Mouse (Mus musculus) T-cell, adult 2 months (primary cell): ENCODE data around the gene Hmga2.
"Not testable (repeated sequence)": the region's sequence is repeated elsewhere in the genome, so short reads cannot be mapped to it uniquely, and the experiment has no call there.

ENCODE experiments used
- DNase-seq: peaks from one replicate; pipeline ENCODE4 v3.0.0; 2022; ENCODE audit warnings: low spot score

The Hmga2 gene

DNA sequence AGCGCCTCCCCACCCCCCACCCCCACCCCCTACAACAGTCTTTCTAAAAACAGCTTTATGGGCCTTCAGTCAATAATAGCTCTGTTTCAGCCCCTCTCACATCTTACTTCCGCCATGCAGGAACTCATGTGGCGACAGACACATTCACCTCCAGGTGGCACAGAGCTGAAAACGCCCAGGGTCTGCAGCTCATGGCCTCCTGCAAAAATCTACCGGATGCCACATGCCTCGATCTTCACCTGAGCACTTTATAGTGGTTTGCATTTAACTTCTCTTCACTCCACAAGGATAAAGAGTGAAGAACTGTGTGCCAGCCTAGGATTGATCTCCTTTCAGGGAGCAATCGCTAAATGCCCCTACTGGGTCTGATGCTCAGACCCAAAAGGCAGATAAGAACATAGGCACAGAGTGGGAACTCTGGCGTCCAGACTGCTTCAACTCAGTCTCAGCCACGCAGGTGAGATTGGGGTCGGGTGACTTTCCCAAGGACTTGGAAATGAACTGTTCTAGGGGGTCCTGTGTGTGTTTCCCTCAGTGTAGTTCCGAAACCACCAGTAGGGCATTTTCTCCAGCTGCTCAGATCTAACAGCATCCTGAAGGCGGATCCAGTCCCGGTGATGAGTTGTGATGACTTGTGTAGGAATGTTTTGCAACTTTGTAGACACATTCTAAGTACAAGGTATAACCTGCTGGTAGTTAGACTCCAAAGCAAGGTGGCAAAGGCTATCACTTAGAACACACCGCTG, 84.1 kb downstream of the Hmga2 start:
- no peak for DNase-seq

DNA sequence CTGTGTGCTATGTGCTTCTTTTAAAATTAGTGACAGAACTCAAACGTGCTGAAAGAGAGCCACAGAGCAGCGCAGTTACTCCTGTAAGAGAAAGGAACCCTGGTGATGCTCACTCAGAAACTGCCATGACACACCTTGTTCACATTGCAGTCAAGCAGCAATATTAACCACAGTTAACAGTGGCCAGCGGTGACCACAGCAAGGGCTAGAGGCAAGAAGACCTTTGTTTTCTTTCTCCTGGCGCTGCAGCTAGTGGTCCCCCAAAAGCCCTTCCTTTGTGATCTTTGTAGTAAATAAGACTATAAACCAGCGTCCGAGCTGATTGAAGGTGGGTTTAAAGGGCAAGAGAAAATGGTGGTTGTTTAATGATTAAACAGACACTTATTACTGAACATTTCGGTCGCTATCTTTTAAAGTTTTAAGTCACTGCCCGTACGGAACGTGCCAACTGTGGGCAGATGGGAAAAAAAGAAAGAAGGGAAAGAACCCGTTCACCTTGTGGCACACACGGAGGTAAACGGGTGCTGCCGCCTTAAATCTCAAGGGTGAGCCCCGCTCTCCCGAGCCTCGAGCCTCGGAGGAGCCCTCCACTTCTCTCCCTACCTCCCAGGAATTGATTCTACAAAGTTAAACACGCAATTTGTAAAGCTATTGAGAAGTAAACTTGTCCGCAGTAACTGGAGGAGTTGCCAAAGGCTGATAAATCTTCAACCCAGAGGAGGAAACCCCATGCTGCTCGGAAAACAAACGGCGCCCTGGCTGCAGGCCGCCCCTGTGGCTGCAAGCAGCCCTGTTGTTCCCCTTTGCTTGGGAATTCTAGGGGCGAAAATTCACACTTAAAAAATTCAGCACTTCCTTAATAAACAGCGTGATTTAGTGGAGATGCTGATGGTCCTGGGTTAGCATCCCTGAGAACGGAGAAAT, 85.1 kb downstream of the Hmga2 start:
- no peak for DNase-seq

DNA sequence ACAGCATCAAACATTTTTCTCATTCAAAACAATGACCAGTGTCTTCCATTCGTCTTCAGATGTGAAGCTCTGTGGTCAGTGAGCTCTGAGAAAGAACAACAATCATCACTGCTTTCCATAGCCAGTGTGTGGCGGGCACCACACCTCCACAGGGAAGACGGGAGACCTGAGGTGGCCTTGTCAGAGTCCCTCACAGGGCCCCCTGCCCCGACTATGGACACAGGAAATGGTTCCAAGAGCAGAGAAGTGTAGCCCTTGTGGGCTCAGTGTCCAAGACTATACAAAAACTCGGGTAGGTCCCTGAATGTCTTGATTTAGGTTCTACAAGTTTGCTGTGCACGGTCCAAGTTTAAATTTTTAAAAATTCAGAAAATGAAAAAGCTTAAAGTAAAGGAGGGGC, 86.6 kb downstream of the Hmga2 start:
- DNase-seq = no peak

DNA sequence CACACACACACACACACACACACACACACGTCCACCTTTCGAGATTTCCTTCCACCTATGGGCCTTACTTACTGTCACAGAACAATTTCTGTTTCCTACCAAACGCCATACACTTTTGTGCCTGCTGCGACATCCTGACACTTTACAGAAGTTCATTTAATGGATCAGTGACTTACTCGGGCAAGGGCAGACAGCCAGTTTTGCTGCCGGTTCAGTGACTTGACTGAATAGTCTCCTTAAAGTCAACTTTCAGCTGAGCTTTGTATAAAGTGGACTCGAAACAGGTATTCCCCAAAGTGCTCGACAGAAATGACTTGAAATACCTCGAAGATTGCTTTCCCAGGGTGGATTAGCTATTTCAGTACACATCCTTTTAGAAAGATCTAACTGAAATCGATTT, 87.3 kb downstream of the Hmga2 start:
- DNase-seq = no peak

DNA sequence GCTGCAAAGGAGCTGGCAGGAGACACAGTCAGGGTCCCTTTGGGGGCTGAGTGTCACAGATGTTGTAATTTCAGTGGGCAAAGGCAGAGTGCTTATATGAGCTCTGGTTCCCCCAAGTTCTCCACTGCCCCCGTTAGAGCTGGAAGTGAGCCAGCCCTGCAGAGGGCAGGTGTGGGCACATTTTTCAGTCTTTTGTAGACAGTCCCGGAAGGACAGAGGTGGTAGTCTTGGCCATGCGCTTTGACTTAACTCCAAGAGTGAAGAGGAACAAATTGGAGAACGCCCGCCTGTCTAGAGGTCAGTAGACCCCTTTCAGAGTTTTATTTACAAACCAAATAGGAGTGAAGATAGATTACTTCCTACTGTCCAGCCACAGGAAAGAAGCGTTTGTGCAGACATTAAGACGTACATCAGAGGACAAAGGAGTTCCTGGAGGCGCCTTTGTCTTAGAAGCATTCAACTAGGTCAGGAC, 87.8 kb downstream of the Hmga2 start:
- DNase-seq = no peak

DNA sequence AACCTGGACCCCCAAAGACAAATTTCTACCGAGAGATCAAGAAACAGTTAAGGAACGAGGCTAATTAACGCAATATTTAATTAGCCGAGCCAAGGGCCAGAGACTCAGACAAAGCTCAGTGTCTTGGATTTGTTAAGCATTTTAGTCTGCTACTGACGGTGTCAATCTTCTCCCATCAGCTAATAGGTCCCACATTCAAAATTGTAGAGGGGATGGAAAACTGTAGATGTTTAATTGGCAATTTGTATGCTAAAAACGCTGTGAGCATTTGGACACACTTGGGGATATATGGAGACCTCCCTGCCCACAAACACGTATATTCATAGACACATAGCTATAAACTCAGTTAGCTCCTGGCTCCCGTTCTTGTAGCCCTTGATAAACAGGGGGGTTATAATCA, 89.2 kb downstream of the Hmga2 start:
- no peak for DNase-seq

DNA sequence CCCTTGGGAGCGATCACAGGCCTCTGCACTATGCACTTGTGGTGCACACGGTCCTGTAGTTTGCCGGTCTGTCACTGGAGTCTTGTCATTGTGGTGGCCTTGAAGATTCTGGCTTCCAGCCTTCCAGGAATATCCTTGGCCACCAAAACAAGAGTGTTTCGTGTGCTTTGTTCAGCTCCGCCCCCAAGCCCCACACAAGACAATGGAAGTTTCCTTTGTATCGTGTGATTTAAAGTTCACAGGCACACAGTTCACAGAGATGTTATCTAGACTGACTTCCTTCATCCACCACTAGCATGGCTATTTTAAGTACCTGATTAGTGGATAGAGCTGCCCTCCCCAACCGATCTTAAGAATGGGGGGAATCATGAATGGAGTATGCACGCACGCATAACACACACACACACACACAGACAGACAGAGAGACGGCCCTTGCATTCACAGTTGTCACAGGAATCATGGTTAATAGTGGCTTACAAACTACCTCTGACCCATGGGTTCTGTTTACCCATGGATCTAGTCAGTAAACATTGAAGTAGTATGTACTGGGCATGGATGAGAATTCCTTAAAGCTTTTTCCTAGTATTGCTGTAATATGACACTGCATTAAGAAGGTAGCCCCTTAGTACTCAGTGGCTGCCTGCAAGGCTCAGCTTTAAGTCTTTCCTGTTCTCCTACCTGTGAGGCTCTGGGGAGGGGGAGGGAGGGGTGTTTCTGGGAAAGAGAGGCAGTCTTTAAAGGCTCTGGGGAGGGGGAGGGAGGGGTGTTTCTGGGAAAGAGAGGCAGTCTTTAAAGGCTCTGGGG, 91.3 kb downstream of the Hmga2 start:
- no peak for DNase-seq

DNA sequence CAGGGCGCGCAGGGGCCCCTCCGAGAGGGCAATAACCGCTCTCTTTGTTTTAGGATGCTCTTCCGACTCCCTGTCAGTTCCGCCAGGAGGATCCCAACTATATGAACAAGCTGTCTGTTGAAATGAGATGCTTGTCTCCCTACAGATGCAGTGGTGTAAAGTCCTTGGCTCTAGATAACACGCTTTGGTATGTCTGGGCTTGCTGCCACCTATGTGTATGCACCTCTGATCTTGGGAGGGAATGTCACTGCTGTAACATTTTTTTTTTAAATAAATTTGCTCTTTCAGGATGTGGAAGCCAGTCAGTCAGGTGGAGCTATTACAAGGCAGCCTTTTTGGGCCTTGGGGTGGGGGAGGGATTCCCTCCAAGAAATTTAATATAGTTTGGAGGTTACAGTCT, 92.2 kb downstream of the Hmga2 start:
- no peak for DNase-seq

DNA sequence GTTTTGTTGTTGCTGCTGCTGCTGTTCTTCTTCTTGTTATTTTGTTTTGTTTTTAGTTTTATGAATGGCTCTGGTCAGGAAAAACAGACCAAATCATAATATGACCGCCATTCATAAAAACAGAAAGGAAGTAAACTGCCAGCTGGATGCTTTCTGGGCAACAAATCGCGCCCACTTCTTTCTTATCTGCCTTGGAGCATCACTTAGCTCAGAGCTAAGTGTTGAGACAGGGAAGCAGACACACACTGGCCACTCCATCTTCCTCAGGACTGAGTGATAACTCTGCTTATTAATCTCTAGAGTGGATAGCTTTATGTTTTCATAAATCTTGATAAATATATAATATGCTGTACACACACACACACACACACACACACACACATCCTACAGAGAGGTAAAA, 98.5 kb downstream of the Hmga2 start:
- no peak for DNase-seq

DNA sequence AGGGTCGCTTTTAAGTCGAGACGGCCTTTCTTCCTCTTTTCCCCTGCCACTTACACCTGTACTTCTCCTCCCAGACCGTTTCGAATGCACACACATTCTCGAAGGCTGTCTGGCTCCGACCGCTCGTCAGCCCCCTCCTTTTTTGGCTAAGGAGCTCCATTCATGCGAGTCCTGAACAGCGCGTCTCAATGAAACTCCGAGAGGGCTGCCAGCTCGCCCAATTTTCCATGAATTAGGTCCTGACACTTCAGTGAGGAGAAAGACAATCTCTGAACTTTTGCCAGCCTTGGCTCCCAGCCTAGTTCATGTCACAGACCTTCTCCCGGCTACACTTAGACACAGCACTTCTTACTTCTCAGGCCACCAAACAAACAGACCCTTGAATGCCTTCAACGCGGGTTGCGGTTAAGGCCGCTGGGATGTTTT, 98.9 kb downstream of the Hmga2 start:
- no peak for DNase-seq

DNA sequence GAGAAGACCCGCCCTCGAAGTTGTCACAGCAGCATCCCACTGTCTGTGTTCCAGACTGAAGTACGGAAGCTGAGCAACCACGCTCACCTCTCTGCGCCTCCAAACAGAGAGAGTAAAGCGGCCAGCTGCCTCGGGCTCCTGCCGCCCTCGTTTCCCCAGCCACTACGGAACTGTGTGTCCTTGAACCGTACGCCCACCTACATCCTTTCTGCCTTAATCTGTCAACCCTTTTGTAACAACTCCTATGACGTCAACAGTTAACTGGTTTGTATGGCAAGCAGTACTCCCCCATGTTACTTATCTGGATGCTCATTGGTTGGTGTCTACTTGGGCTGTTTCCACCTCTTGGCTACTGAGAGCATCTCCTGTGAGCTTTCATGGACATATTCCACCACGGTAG, 100.8 kb downstream of the Hmga2 start:
- DNase-seq = no peak

DNA sequence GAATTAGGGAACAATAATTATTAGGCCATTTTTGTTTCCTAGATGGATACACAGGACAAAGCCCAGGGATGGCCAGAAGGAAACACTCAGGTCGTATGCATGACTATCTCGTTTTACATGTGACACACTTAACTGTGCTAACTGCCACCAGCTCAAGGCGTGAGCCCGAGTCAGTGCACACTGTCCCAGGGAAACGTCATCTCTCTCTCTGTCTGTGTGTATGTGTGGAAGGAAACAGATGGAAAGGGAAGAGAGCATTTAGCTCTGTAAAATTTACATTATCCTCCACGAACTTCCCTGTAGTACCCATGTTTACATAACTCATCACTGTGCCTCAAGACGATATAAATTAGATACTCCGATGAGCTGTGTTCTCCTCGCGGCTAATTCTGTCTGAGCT, 105.1 kb downstream of the Hmga2 start:
- no peak for DNase-seq

DNA sequence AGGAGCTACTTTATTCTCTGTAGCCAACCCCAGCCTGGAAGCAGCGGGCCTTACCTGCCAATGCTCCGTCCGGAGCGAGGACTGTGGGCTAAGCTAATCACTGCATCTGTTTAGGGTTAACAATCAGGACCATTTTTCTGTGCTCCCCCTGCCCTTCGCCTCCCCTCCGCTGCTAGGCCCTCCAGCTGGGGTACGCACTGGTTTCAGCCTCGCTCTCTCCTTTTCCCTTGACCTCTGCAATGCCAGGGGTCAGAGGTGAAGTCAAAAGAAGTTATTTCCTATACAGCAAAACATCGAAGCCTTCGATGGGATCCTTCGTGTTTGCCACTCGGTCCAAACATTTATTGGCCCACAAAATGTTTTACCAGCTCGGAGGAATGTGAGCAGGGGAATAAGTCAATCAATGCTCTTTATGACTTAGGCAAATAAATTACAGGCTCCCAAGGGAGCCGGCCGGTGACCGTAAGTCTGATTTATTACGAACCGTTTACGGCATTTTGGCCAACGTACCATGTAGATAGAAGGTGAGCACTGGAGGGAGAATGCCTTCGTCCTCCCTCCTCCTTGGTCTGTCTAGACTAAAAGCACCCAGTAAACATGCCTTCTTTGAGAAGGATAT, 107.0 kb downstream of the Hmga2 start:
- DNase-seq = no peak

DNA sequence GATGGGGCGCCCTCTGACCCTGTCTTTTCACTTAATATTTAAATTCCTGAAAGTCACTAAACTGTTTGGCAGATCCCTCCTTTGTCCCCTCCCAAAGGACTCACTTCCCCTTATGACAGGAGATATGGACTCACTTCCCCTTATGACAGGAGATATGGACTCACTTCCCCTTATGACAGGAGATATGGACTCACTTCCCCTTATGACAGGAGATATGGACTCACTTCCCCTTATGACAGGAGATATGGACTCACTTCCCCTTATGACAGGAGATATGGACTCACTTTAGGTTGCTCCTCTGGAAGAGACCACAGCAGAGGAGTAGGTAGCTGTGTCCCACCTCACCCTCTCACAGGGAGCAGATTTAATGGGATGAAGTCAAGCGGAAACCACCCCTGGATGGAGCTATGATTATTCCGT, 110.1 kb downstream of the Hmga2 start:
- DNase-seq = not testable (repeated sequence)

DNA sequence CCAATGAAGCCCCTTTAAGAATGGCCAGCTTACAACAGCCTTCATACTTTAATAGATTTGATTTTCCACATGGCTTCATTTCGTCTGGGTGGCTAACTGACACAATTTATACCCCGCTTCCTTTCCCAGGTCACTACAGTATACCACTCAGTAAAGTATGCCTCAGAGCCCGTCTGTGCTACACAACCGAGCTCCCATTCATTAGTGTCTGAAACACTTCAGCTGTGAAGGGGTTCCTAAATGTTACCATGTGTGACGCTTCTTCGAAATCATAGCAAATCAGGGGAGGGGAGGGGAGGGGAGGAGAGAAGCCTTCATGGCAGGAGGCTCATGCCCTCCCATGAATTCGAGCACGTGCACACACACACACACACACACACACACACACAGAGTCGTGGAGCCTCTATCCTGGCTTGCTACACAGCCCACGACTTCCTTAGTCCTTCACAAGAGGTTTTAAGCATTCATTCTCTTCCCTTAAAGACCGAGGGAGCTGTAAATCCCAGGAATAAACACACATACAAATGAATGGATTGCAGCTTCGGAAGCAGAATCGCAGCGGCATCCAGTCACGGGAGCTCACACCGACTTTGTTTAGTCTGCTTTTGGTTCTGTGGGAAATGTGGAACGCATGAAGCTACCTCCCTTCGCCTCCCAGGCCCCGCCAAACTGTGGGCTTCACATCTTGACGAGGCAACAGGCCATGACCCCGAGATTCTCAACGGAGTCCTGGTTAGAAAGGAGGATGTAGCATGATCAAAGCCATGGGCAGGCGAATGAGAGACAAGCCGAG, 110.7 kb downstream of the Hmga2 start:
- no peak for DNase-seq

DNA sequence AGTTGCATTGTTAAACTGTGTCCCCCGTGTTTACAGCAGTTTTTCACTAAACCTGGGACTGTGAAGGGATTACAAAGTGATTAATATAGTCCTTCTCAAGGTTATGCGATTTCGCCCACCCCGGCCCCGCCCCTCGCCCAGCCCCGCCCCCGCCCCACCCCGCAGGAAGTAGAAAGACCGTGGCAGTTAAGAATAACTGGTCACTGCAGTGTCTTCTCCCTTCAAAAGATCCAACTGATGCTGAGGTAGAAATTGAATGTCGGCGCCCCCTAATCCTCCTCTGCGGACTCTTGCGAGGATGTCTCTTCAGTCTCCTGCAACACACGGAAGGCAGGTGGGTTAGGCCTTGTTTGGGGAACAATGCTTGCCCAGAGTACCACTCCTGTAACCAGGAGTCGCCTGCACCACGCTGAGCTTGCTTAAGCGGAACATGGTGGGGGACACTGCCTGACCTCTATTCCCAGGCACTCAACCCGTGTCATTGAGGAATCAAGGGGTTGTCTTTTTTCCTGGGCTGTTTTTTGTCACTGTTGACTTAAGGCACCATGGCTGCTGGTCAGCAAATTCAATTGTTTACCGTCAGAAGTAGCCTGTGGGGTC, 112.2 kb downstream of the Hmga2 start:
- no peak for DNase-seq

DNA sequence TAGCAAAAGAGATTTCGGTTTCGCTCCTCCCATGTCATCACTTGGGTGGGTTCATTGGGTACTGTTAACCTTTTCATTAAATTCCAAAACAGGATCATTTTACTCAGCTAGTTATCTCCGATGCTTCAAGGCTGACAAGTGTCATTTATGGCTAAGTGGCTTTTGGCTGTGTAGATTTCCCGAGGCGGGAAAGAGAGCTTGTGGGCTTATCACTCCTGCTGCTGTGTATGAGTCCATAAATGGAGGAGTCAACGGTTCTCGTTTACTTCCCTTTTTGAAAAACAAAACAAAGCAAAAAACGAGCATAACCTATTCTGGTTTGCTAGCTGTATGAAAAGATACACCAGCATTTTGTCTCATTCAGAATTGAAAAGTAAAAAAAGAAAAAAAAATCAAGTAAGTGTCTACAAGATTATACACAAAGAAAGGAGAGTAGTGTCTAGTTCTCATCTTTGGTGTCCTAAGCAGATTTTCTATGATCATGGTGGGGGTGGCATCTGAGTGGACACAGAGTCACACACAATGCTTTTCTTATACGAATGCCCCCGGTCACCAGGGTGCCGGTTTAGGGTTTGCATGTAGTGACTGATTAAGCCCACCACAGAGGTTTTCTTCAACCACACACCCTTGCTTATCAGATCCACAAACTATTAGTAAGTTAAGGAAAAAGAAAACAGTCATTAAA, 112.8 kb downstream of the Hmga2 start:
- not testable (repeated sequence) for DNase-seq

DNA sequence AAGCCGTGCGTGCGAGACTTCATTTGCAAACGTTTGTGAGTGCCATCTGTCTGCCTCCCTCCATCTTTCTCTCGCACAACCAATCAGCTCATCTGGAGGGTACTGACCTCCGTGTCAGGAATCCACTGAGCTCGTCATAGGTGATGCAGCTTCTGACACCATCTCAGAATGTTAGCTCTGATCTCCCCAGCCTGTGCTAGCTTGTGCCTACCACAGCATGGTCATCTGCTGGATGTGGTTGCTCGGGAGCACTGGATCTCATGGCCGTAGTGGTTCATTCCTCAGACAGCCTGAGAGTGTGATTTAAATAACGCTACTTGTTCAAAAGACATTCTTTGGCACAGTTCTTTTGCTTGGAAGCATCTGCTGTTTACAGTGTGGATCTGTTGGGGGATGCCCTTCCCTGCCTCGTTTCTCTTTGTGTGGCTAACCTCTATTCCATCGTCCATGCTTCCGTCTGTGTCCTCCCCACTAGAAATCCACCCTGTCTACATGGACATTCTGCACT, 121.7 kb downstream of the Hmga2 start:
- DNase-seq = no peak

DNA sequence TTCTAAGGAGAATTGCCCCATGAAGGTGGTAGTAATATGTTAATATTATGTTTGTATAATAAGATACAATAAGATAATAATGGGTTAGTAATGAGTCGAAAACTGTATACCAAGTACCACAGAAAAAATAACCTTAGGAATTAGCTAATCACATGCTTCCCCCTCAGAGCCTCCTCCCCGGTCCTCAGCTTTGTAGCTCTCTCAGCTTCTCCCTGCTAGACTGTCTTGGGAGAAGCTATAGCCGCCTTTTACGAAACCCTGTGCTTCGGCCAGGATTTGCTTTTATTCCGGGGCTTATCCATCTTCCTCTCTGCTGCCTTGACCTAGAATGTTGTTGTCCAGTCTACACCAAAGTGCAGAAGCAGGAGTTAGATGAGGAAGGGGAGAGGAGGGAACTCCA, 130.9 kb downstream of the Hmga2 start:
- DNase-seq = no peak
